Mouse (Mus musculus) left cerebral cortex, adult 9 months (tissue): ENCODE measurements at regions not wholly inside any gene's neighbourhood (a gene's known extent, or its start where the extent isn't known, plus 50 kb on each side); places are given as distances from the start of the nearest gene placed in this dataset.

Experiments
- DNase-seq, 2 experiments: peaks; one replicate each; pipeline ENCODE4 v3.0.0; 2022; ENCODE audit warnings: low spot score in 2 of 2

DNA sequence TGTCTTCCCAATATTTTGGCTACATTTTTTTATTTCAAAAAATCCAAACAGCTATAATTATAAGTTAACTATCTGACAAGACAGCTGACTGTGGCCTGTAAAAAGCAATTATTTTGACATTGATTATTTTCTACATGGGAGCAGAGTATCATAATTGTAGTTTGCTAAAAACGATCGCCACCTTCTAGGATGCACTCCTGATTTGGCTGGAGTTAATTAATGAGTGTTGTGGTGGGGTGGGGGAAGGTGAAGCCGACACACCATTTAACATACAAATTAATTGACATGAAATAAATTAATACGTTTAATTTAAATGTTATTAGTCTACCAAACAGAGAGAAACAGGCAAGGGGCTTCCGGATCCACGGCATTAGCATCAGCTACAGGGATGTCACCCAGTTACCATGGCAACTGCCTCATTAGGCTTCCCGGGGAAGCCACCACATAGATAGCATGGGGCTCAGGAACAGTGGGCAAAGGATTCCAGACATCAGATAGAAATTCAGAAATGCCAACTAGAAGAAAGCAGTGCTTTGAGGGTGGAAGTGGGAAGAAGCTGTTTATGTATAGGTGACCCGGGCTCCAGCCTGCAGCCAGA, 255.9 kb downstream of the Prdm2 start:
- DNase-seq = no peak

DNA sequence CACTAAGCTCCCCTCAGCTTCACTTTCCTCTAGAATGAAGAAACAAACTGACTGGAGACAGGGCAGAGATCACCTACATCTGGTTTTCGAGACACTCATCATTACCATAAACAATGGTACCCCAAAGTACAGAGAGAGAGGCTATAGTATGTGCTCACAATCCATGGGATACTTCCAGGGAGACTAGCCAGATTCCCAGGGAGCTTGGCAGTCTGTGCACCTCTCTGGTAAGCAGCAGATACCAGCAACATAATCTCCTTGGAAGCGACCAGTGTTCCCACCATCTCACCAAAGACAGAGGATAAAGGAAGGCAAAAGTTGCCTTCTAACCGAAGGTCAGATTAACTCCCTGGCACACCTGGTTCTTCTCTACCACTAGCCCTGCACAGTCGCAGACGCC, 256.4 kb downstream of the Prdm2 start:
- no peak for DNase-seq

DNA sequence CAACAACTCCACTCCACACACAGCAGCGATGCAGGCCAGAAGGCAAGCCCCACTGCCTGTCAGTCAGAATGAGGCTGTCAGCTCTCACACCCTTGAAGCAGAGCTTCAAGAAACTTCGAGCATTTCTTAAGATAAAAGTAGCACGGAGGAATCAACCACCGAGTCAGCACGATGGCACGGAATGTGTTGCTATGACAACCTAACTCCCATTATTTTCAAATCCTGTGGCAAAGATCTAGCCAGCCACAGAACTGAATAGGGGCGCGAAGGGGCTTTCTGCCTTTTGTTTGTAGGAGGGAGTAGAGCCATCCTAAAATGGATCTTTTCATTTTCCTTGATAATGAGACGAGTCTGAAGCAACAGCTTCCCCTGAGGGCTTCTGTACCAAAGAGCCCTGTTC, 259.1 kb downstream of the Prdm2 start:
- peak; percentile 11 to 21 for DNase-seq

DNA sequence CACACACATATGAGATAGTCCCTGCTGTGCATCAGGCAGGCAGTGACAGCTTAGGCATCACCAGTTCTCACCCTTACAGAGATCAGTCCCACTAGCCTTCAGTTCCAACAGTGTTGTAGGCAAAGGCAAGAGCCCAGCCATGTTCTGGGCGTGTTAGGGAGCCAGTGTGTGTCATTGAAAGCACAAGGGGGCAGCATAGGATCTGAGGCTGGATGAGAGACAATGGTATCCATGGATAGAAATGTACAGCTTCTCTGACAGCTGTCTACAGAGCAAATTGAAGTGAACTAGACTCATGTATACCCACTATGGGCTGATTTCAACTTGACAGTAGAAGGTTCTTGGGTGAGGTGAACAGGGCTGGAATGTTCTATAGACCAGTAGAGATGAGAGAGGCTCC, 259.9 kb downstream of the Prdm2 start:
- no peak for DNase-seq

DNA sequence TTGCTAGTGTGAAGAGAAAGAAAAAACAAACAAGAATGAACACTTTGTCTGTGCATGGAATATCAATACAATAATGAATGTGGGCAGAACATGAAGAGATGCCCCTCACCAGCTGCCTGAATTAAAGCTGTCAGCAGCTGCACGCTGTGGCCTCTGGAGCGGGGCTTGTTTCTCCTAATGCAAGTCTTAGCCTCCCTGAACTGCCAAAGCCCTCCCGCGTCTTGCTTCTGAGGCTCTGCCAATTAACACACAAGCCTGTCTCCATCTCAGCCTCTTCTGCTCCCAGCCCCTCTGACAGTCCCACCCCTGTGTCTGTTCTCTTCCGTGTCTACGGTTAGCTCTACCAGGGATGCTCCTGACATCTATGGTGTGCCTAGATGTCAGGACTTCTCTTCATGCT, 265.1 kb downstream of the Prdm2 start:
- no peak for DNase-seq

DNA sequence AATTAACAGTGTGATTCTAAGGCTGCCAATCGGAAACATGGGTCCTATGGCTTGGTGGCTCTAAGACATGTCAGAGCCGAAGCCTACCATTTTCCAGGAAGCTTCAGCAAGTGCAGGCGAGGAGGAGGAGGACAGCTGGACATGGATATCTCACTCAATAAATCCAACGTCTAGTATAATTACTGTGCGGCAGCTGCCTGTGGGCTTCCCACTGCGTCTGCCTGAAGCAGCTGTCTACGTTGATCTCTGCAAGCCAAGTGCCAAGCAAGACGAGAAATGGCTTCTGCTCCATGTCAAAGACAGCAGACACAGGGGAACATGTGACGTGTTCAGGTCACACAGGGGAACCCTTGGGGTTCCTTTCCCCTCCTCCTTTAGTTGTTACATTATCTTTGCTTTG, 279.2 kb downstream of the Prdm2 start:
- no peak for DNase-seq

DNA sequence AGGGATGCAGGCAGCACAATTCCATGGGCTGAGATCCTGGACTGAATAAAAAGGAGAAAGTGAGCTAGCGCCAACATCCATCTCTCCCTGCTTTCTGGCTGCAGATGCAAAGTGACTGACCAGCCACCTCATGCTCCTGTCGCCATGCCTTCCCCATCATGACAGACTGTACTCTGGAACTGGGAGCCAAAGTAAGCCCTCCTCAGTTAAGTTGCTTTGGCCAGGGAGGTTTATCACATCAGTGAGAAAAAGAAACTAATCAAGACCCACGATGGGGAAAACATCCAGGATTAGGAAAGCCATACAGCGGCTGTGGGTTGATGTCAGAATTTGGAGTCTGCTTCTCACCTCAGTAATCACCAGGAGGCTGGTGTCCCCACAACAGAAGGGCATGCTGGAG, 283.6 kb downstream of the Prdm2 start:
- DNase-seq = no peak

DNA sequence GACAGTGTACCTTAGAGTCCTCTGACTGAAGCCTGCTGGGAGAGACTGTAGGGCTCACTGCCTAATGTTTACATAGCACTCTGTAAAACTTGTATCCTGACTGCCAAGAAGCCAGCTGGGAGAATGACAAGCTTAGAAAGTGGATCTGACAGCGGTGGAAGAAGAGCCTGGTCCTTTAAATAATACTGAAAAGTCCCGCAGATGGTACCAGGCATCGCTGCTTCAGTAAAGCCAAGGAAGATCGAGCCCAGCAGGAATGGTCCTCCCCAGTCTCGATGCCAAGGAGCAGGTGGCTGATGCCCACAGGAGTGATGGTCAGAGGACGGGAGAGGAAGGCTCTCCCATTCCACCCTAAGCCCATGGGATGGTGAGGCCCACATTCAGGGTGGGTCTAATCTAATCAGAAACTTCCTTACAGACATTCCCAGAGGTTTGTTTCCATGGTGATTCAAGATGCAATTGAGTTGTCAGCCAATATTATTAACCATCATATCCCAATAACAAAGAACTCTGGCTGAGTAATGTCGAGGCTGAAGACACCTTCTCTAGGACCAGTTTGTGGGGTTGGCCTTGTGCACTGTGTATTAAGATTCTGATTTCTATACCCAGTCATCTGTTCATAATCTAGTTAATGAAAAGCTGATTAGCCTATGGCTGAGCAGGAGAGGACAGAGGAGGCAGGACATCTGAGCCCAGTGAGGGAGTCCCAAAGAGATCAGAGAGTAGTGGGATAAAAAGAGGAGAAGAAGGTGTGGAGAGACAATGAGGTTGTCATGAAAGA, 285.3 kb downstream of the Prdm2 start:
- DNase-seq = no peak

DNA sequence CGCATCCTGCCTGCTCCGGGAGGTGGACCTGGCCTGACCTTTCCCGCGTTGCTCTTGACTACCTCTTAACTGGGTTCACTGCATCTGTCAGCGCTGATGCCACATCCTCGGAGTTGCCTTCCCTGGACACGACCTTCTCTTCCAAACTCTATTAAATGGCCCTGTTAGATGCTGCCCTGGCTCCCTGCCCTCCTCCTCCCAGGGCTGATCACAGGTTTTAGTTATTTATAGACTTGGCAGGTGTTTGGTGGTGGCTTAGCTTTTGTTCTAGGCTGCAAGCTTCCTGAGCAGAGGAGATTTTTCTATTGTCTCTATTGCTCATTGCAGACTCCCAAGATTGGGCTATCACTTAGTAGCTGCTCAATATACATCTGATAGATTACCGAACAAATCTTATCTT, 287.7 kb downstream of the Prdm2 start:
- DNase-seq = no peak

DNA sequence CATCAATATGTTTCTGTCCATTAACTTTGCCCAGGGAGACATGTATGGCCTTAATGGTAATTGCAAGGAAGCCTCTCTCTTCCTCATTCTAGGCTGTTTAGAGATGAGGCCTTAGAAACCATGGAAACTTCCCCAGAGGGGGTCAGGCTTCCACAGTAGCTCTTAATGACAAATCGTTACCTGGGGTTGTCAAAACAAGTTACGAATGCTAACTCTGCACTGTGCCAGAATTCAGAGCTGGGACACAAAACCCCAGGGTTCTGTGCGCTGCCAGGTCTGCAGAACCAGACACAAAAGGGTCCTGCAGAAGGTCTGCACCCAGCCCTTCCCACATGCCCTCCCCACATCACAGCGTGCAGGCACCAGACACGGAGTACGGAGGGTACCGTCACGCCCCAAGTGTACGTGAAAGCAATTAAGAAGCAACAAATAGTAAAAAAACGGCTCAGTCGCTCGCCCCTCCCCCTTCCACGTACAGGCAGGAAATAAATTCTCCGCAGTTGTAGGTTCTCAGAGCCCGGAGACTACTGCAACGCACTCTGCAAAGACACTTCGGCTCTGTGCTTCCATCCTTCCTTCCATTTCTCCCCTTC, 303.3 kb downstream of the Prdm2 start:
- DNase-seq = no peak

DNA sequence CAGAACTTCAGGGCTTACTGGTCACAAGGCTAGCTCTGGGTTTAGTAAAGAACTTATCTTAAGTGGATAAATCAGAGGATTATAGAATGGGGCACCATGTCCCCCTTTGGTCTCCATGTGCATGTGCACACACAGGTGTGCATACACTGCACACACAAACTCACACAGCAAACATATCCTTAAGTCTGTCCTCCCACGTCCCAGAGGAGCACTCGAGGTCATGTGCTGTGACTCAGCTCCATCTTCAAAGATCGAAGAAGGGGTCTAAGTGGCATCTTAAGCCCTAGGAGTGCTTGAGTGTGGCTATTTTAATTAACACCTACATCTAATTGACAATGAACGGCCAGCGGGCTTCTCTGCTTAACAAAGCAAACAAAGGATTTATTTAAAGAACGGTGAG, 304.0 kb downstream of the Prdm2 start:
- DNase-seq = no peak

DNA sequence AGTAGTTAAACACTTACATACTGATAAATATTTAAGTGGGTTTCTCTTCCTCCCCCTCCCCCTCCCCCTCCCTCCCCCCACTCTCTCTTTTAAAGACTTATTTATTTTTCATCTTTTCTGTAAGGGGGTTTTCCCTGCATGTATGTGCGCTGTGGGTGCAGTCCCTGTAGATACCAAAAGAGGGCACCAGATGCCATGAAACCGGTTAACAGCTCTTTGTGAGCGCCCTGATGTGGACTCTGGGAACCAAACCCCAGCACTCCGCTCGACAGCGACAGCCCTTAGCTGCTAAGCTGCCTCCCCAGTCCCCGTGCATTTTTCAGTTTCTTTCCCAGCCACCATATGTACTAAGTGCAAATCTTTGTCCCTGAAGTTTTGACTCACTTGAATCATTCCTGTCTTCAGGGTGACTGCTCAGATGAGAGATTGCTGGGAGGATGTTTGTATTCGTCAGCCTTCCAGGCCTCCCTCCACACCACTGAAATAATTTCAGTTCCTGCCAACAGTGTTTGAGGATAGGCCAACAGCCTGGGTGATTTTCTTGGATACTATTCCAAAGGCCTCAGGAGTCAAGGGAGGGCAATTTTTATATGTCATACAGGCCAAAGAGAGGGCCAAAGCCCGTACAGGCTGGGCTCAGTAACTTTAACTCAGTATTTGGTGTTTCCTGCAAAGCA, 309.3 kb downstream of the Prdm2 start:
- no peak for DNase-seq

DNA sequence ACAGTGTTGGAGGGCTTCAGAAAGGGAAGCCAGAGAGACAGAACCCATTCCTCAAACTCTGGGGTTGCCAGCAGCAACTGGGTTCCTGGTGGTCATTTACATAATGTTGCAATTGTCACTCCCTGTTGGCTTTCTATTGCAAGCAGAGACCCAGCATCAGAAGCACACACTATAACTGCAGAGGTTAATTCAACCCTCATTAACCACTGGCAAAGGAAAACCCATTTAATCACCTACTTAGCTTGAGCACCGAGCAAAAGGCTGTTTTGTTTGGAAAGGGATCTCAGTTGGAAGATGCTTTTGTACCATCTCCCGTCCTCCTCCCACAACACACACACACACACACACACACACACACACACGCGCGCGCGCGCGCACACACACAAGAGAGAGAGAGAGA, 312.0 kb downstream of the Prdm2 start:
- DNase-seq = no peak

DNA sequence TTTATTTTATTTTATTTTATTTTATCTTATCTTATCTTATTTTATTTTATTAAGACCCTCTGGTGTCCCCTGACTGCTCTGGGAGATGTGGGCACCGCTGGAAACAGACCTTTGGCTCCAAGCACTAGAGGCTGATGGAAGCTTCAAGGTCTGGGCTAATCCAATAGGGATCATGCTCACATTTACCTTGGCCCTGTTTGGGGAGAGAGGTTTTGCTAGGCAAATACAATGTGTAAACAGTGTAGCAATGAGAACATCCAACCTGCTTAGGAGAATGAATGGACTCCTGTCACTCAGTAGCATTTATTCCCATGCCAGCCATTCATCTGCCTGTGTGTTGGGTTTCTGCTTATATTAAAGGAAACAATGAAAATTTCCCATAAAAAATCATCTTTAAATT, 313.8 kb downstream of the Prdm2 start:
- DNase-seq = no peak

DNA sequence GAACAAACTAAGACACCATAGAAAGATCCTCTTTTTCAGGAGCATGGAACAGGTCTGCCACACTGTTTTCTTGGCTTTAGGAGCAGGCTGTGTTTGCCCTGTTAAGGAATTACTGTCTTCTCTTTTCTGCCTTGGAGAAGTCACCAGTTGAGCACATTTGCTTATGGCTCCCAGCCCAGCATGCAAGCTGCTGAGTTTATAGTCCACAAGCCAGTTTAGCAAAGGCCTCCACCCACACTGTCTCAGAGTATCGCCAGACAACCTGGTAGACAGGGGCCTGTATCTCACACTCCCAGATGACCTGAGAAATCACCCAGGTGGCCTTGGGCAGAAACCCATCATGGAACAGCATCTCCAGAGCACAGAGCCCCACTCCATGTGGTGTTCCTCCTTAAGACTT, 322.1 kb downstream of the Prdm2 start:
- peak in 1 of 2 experiments; percentile 22 for DNase-seq

DNA sequence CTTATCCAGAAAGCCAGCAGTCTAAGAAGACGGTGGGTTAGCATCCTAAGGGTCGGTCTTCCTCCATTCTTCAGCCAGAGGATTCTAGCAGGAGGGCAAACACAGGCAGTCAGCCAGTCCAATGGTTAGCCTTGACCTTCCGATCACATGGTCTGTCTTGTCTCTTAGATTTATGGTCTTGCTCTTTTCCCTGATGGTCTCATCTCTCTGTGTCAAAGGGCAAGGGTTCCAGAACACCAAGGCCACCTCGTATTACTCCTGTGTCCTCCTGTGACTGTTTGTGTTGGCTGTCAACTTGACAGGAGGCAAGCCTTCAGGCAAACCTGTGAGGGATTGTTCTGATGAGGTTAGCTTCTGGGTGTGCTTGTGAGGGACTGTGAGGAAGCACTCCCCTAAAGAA, 323.9 kb downstream of the Prdm2 start:
- DNase-seq = no peak

DNA sequence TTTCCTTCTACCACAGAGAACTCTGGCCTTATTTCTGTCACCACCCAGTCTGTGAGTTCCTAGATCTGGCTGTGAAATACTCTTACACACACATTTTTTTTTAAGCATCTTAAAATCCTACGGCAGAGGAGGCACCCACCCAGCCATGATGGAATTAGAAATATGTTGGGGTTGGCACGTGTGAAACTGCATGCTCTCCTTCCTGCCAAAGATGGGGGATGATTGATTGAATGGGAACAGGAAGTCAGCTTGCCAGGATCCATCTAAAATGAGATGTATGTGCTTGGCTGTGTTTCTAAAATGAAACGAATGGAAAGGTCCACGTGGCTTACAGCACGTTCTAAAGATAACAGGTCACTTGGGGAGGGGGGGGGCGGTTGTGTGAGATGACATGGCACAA, 324.9 kb downstream of the Prdm2 start:
- peak; percentile 50 to 52 for DNase-seq

DNA sequence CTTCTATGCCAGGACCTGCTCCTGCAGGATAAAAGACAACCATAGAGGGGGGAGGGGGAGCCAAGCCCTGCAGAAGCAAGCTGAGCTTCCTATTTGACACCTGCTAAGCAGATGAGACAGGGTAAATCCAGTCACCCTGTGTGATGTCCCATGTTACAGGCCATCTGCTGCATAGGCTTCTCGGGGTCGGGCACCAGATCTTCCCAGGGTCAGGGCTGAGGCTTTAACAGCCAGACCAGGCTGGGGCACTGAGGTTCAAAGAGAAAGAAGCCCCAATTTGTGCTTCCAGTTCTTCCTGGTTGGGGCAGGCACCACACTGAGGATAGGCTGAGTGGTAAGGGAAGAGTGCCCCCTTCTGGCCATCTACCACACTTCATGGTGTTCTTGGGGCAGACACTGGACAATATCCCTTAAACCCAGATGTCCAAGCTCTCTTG, 332.5 kb downstream of the Prdm2 start:
- DNase-seq = peak in 1 of 2 experiments; percentile 72

DNA sequence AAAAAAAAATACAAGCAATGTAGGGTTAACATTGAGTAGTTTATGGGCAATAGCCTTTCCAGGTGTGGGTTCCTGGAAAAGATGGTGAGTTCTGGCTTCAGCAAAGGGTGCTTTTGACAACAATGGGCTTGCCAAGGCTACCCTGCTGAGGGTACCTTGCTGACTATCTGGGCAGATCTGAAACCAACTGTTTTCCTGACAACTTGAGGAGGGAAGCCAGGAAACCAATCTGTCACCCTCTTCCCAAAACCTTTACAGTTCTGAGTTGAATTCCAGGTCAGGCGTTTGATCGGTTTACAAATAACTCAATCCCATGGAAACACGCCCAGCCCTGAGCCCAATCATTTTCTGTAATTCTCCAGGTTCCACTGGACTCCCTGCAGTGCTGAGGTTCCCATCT, 336.6 kb downstream of the Prdm2 start:
- no peak for DNase-seq

DNA sequence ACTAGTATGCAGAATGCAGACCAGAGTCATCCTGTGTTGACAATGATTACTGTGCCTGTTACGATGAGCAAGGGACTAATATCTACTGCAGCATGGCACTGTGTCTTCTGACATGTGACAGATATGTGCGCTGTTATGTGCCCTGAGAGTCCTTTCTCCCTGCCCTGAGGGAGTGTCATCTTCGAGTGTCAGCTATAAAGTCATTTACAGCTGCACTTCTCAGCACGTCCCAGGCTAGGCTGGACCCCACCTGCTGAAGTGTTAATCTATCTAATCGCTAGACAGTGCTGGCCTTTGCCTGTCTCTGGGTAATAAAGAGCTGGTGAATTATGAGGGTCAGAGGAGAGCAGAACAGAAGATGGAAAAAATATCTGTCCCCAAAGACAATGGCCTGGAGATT, 337.7 kb downstream of the Prdm2 start:
- DNase-seq = no peak

DNA sequence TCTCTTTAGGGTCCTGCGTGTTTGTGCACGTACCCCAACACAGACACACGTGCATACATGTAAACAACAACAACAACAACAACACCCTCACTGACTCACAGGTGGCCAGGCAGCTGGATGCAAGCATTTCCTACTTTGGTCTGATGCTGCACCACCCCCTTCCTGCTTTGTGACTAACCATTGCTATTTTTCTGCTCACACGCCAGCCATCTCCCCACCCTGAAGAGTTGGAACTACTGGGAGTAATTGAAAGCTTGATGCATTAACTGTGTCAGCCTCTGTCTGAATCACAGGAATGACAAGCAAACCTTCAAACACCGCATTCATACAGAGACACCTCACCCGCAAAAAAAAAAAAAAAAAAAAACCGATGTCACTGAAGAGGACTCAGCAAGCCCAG, 346.5 kb downstream of the Prdm2 start:
- DNase-seq = no peak

DNA sequence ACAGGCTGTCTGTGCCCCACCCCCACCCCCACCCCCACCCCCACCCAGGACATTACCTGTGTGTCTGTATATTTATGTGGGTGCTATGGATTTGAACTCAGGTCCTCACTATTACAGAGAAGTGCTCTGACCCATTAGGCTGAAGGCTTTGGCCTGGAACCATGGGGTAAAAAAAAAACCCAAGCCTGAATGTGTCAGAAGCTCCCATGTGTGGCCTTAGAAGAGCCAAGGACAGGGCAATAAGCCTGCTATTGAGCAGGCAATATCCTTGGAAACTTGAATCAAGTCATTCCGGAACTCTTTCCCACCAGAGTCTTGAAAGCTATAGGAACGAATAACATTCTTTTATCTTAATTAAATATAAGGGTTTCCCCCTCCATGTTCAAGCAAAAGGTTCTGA, 347.2 kb downstream of the Prdm2 start:
- DNase-seq = no peak

DNA sequence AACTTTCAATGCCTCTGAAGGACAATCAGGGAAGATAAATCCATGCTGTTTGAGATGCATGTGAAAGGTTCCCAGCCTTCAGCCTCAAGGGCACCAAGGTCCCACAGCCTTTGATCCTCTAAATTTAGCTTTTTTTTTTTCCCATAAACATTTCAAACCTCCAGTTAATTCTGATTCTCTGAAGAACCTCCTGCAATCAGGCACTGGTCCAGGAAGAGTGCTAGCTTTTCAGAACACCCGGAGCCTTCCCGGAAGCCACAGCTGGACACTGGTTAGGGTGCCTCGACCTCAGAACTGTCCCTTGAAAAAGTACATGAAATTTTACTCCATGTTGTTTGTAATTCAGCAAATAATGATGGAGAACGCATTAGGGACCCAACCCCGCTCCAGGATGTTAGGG, 348.9 kb downstream of the Prdm2 start:
- no peak for DNase-seq
